Mouse (Mus musculus): ENCODE results near the gene A030005K14Rik.

The A030005K14Rik gene

GRCm38 (mm10) chr1:83036892-83037667 is 22.1 kb downstream of the A030005K14Rik start:
- no peak for DNase-seq (ENCODE audit: low spot score)

DNA sequence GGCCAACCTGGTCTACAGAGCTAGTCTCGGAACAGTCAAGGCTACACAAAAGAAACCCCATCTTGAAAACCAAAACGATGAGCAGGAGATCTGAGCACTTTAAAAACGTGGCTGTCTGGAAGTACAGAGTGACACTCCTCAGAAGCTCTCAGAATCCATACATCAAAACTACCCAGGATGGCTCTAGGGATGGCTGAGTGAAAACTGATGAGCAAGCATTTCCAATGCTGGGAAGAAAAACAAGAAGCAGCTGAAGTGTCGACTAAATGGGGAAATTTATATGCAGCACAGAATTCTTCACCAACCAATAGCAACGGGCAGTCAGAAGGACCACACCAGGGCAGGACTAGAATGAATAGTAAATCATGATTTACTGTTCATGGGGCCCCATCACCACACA is 24.7 kb downstream of the A030005K14Rik start:
- DNase-seq (ENCODE audit: low spot score), result no peak

- DNase-seq (ENCODE audit: low spot score), result no peak
These were observed 26.7 kb downstream of the A030005K14Rik start for GRCm38 (mm10) chr1:83032508-83032907.

- no peak for DNase-seq (ENCODE audit: low spot score)
These were observed 27.2 kb downstream of the A030005K14Rik start for GRCm38 (mm10) chr1:83031950-83032349.

DNA sequence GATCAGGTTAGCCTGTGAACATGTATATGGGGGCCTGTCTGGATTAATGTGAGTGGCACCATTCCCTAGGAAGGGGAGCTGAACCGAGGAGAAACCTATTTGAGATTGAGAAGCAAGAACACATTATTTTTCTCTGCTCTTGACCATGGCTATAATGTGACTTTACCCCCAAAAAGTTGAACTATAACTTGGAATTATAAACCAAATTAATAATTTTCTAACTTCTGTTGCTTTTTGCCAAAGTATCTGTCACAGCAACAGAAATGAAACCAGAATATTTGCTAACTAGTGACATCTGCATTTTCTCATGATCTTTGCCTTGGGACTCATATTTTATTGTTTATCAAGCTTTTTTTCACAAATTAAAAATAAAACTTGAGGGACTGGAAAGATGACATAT is 42.6 kb downstream of the A030005K14Rik start:
- DNase-seq (ENCODE audit: low spot score), result no peak

DNA sequence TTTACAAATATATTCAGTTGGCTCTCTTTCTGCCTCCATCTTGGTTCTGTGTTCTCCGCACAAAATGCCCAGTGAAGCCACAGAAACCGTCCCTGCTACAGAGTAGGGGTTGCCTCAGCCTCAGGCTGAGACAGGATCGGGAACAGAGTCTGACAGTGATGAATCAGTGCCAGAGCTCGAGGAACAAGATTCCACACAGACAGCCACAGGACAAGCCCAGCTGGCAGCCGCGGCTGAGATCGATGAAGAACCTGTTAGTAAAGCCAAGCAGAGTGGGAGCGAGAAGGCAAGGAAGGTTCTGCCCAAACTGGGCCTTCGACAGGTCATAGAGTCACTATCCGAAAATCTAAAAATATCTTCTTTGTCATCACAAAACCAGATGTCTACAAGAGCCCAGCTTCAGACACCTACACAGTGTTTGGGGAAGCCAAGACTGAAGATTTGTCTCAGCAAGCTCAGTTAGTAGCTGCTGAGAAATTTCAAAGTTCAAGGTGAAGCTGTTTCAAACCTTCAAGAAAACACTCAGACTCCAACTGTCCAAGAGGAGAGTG is 43.8 kb downstream of the A030005K14Rik start:
- DNase-seq (ENCODE audit: low spot score), result no peak

DNA sequence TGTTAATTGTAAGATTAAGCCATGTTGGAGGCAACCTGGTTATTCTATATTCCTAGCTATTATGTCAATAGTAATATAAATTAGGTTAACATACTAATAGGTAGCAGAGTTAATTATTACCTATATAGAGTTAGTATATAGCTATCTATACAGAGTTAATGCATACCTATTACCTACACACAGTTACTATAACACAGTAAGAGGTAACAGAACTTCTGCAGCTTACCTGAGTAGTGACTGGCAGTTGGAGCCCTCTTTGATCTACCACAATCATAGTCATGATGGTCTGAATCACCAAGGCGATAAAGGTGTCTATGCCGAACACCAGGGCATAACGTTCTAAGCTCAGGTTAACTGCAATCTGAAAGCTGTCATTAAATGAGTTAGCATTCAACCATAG is 44.7 kb downstream of the A030005K14Rik start:
- no peak for DNase-seq (ENCODE audit: low spot score)
